In the genomic region with DNA sequence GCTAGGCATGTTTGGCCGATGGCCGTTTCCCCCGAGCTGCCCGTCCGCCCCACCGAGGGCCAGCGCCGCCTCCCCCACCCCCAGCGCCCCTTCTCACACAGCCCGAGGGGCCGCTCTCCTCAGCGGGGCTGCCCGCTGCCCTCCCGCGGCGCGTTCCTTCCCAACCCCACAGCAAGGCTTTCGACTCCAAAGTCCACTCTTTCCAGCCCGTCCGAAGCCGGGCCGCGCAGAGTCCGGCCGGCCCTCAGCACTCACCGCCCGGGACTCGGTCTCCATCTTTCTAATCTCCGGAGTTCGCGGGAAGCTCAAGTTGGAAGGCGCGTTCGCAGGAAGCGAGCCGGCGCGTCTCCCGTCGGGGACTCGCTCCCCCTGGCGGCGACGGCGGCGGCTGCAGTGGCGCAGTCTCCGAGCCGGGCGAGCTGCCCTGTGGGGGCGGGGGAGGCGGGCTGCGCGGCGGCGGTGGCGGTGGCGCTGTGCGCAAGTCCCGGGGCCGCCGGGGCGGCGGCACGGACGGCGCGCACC, we compare ENCODE assay signal across 9 mouse cellular contexts. TPM values are rescaled to one million over a fixed set of nuclear protein-coding genes. Genes with fewer than 3 reads are reported as not detected.
DNase-seq lines count a peak whose midpoint lies in the region; ATAC-seq lines count a peak whose summit lies in the region.
"Had no signal": no experiment of that assay in that cellular context is flagged by ENCODE, and none has a peak within 500 bp of the region (broad histone marks: within the 10 kb centered on the region; RNA-seq: fewer than 3 reads in every experiment).

A gene (minus strand): TSS at position 426 of the 522 bp plus-strand sequence.

- H3K27me3 ChIP-seq in forebrain, embryonic 10.5 days (ENCODE audit: poor library complexity, severe bottlenecking), result peaks cover 40% of the 10 kb centered on the region
- peaks cover 17% of the 10 kb centered on the region for H3K27me3 ChIP-seq in heart, embryonic 16.5 days (ENCODE audit: control insufficient read depth, insufficient read depth, low read length)
- peaks cover 19% of the 10 kb centered on the region for H3K27me3 ChIP-seq in liver, embryonic 11.5 days (replicated peaks; ENCODE audit: control insufficient read depth, insufficient read depth, low read length)

- no peaks in the 10 kb centered on the region for H3K36me3 ChIP-seq in forebrain, embryonic 10.5 days (replicated peaks)
- H3K36me3 ChIP-seq in heart, embryonic 16.5 days (ENCODE audit: control insufficient read depth, insufficient read depth), result no peaks in the 10 kb centered on the region
- H3K36me3 ChIP-seq in liver, embryonic 11.5 days (ENCODE audit: control insufficient read depth, insufficient read depth, low read length), result no peaks in the 10 kb centered on the region

- H3K9ac ChIP-seq in heart, embryonic 16.5 days (ENCODE audit: low read length), result peak within 1 kb of the TSS; percentile 34
- peak within 1 kb of the TSS; percentile 48 for H3K9ac ChIP-seq in liver, embryonic 11.5 days (ENCODE audit: low read depth, low read length)

- peak; percentile 50 to 71 for DNase-seq in urinary bladder, adult 18-20 months (ENCODE audit: low spot score in 2 of 2)
- DNase-seq in urinary bladder, postnatal 10 days (ENCODE audit: low spot score), result no peak
- peak; percentile 65 for DNase-seq in forebrain, embryonic 10.5 days (ENCODE audit: extremely low spot score, low spot score)
- peak; percentile 86 for DNase-seq in kidney, postnatal 10 days
- DNase-seq in liver, embryonic 11.5 days (ENCODE audit: low spot score), result peak; percentile 78
- DNase-seq in naive thymus-derived CD4-positive, alpha-beta T cell, adult 2 months (ENCODE audit: low read depth), result peak; percentile 93
- DNase-seq in spleen, postnatal 36 days (ENCODE audit: low spot score in 2 of 2), result peak; percentile 63

- H3K4me1 ChIP-seq in forebrain, embryonic 10.5 days, result peaks cover 9% of the 10 kb centered on the region
- H3K4me1 ChIP-seq in heart, embryonic 16.5 days (ENCODE audit: control insufficient read depth, insufficient read depth, low read length), result no peaks in the 10 kb centered on the region
- no peaks in the 10 kb centered on the region for H3K4me1 ChIP-seq in liver, embryonic 11.5 days (replicated peaks; ENCODE audit: control insufficient read depth, insufficient read depth, low read length)

- H3K4me2 ChIP-seq in heart, embryonic 16.5 days (ENCODE audit: low read depth, low read length), result peak within 1 kb of the TSS; percentile 77
- peak within 1 kb of the TSS; percentile 80 for H3K4me2 ChIP-seq in liver, embryonic 11.5 days

- 13% methylated on average over 68 of the region's 68 CpGs for WGBS in forebrain, embryonic 10.5 days
- WGBS in heart, embryonic 16.5 days, result 9% methylated on average over 53 of the region's 68 CpGs
- WGBS in liver, embryonic 11.5 days, result 13% methylated on average over 52 of the region's 68 CpGs

- H3K9me3 ChIP-seq in forebrain, embryonic 10.5 days, result peaks cover 9% of the 10 kb centered on the region
- H3K9me3 ChIP-seq in heart, embryonic 16.5 days (replicated peaks; ENCODE audit: control insufficient read depth, low read length), result peaks cover 8% of the 10 kb centered on the region
- H3K9me3 ChIP-seq in liver, embryonic 11.5 days (ENCODE audit: control insufficient read depth, low read length), result 0 out of 2 replicates have a peak, but pooled peaks cover 4% of the 10 kb centered on the region

- H3K27ac ChIP-seq in forebrain, embryonic 10.5 days, result peak within 1 kb of the TSS; percentile 35; the same call in 1 of the 2 replicates
- no peak within 1 kb of the TSS for H3K27ac ChIP-seq in heart, embryonic 16.5 days (ENCODE audit: low read length)
- H3K27ac ChIP-seq in liver, embryonic 11.5 days (ENCODE audit: low read depth, low read length), result no peak within 1 kb of the TSS

- peak within 1 kb of the TSS; percentile 58 for H3K4me3 ChIP-seq in forebrain, embryonic 10.5 days
- peak within 1 kb of the TSS; percentile 59 for H3K4me3 ChIP-seq in heart, embryonic 16.5 days (ENCODE audit: low read length)
- peak within 1 kb of the TSS; percentile 53 for H3K4me3 ChIP-seq in liver, embryonic 11.5 days (ENCODE audit: low read depth, low read length)

- ATAC-seq in heart, embryonic 16.5 days (replicated peaks; ENCODE audit: extremely low read depth, insufficient read depth, low FRiP score), result peak; percentile 67; the same call in 1 of the 2 replicates
- peak; percentile 82 for ATAC-seq in liver, embryonic 11.5 days (replicated peaks; ENCODE audit: low FRiP score)

RNA-seq across cellular contexts. Expression of the gene that starts here (rescaled TPM):
- polyA plus RNA-seq in forebrain, embryonic 10.5 days (2016; fragmentation: Nextera tagmentation; extraction: Ambion mirVana), result 0.20 and 0.30 TPM in 2 replicates
- polyA plus RNA-seq in heart, embryonic 16.5 days (2015; fragmentation: Nextera tagmentation; extraction: Ambion mirVana), result 0.21 TPM in 2 replicates
- polyA plus RNA-seq in liver, embryonic 11.5 days (2014; fragmentation: Nextera tagmentation; extraction: Ambion mirVana), result 0.37 and 1.1 TPM in 2 replicates
- polyA plus RNA-seq: C2C12 had no signal

Comparison
In these comparisons a context has a peak if more than half of its experiments do, and no peak if none do; other contexts are left out.
1. Peak in DNase-seq, H3K4me3 ChIP-seq and H3K27ac ChIP-seq in forebrain, embryonic 10.5 days; RNA of the gene not detected or under 1 TPM.
2. Peak in ATAC-seq, H3K4me3 ChIP-seq, H3K9ac ChIP-seq and H3K4me2 ChIP-seq in heart, embryonic 16.5 days; RNA of the gene not detected or under 1 TPM.